Mouse (Mus musculus) right cerebral cortex, postnatal 10 days (tissue): ENCODE results near the gene Nell1.
"Not testable (repeated sequence)": the region's sequence is repeated elsewhere in the genome, so short reads cannot be mapped to it uniquely, and the experiment has no call there.

ENCODE experiments used
- DNase-seq, 2 experiments: peaks; one replicate each; pipeline ENCODE4 v3.0.0; 2021; ENCODE audit warnings: low spot score in 2 of 2

Gene Nell1

GRCm38 (mm10) chr7:49974841-49975440, at the start of gene Nell1:
Gene Nell1 (plus strand): TSS chr7:49974864.
- DNase-seq = peak; percentile 39 to 40

GRCm38 (mm10) chr7:49928571-49928970, 46.1 kb upstream of the Nell1 start:
- DNase-seq = no peak

GRCm38 (mm10) chr7:49929999-49930398, 44.7 kb upstream of the Nell1 start:
- no peak for DNase-seq

GRCm38 (mm10) chr7:49933386-49934115, 41.1 kb upstream of the Nell1 start:
- not testable (repeated sequence) for DNase-seq

- DNase-seq = no peak
Measured at GRCm38 (mm10) chr7:49936821-49937220, 37.8 kb upstream of the Nell1 start.

- no peak for DNase-seq
Measured at GRCm38 (mm10) chr7:49942023-49942422, 32.6 kb upstream of the Nell1 start.

GRCm38 (mm10) chr7:49942490-49942889, 32.2 kb upstream of the Nell1 start:
- no peak for DNase-seq

- no peak for DNase-seq
Measured at GRCm38 (mm10) chr7:49946691-49947090, 28.0 kb upstream of the Nell1 start.

GRCm38 (mm10) chr7:49953546-49954181, 21.0 kb upstream of the Nell1 start:
- DNase-seq = peak; percentile 56 to 59

GRCm38 (mm10) chr7:49954834-49955233, 19.8 kb upstream of the Nell1 start:
- DNase-seq = no peak

GRCm38 (mm10) chr7:49957142-49957541, 17.5 kb upstream of the Nell1 start:
- DNase-seq = no peak

GRCm38 (mm10) chr7:49963764-49964163, 10.9 kb upstream of the Nell1 start:
- DNase-seq = no peak

- no peak for DNase-seq
Measured at GRCm38 (mm10) chr7:49969516-49969915, 5.1 kb upstream of the Nell1 start.

- peak; percentile 40 to 61 for DNase-seq
Measured at GRCm38 (mm10) chr7:49975441-49976121, 917 bp downstream of the Nell1 start.

GRCm38 (mm10) chr7:49981511-49982227, 7.0 kb downstream of the Nell1 start:
- peak in 1 of 2 experiments; percentile 33 for DNase-seq

- DNase-seq = no peak
Measured at GRCm38 (mm10) chr7:49984698-49985097, 10.0 kb downstream of the Nell1 start.

- DNase-seq = no peak
Measured at GRCm38 (mm10) chr7:49985947-49986346, 11.3 kb downstream of the Nell1 start.

- no peak for DNase-seq
Measured at GRCm38 (mm10) chr7:49999321-49999720, 24.7 kb downstream of the Nell1 start.

GRCm38 (mm10) chr7:50005268-50005667, 30.6 kb downstream of the Nell1 start:
- no peak for DNase-seq

GRCm38 (mm10) chr7:50035187-50036153, 60.8 kb downstream of the Nell1 start:
- DNase-seq = no peak
